8 mouse cellular contexts compared by ENCODE assay signal in genomic region chr13:31956584-31956983, GRCm38 (mm10).
DNase-seq lines count a peak whose midpoint lies in the region; ATAC-seq and TF ChIP-seq lines count a peak whose summit lies in the region.

No protein-coding gene starts in this region.

- H3K4me2 ChIP-seq in kidney, postnatal 0 days (ENCODE audit: low read length): no peak overlapping the region
- H3K4me2 ChIP-seq in forebrain, embryonic 11.5 days (ENCODE audit: low read depth, low read length, severe bottlenecking): no peak overlapping the region

- H3K9ac ChIP-seq in ES-E14 (ENCODE audit: insufficient read depth, low read depth, low read length, poor library complexity, severe bottlenecking): no peak overlapping the region
- no peak overlapping the region for H3K9ac ChIP-seq in kidney, postnatal 0 days (ENCODE audit: low read depth, low read length)
- no peak overlapping the region for H3K9ac ChIP-seq in forebrain, embryonic 11.5 days (ENCODE audit: low read length)

- H3K9me3 ChIP-seq in ES-E14 (ENCODE audit: control insufficient read depth, insufficient read depth, low read depth, low read length): no peaks in the 10 kb centered on the region
- no peaks in the 10 kb centered on the region for H3K9me3 ChIP-seq in kidney, postnatal 0 days (replicated peaks; ENCODE audit: low read length)
- H3K9me3 ChIP-seq in forebrain, embryonic 11.5 days (ENCODE audit: control insufficient read depth, low read length): no peaks in the 10 kb centered on the region

- peak; percentile 49 for DNase-seq in layer of hippocampus, adult 11-12 months (ENCODE audit: low spot score)
- DNase-seq in layer of hippocampus, postnatal 14 days (ENCODE audit: low spot score in 2 of 2): no peak
- peak; percentile 47 for DNase-seq in ES-E14 (ENCODE audit: low read depth, low spot score)
- DNase-seq in c-Kit-positive CD71-positive TER-119-negative erythroid progenitor cells, embryonic 14.5 days (ENCODE audit: low read depth): peak; percentile 36
- no peak for DNase-seq in kidney, postnatal 0 days (ENCODE audit: low spot score)
- no peak for DNase-seq in yolk sac, embryonic 10.5 days (ENCODE audit: low spot score)
- DNase-seq in forebrain, embryonic 11.5 days (ENCODE audit: low spot score): no peak

- H3K36me3 ChIP-seq in ES-E14 (ENCODE audit: control insufficient read depth, insufficient read depth, low read length, poor library complexity, severe bottlenecking): no peaks in the 10 kb centered on the region
- no peaks in the 10 kb centered on the region for H3K36me3 ChIP-seq in kidney, postnatal 0 days (ENCODE audit: insufficient read depth, low read length)
- H3K36me3 ChIP-seq in forebrain, embryonic 11.5 days (ENCODE audit: control insufficient read depth, insufficient read depth, low read length): no peaks in the 10 kb centered on the region

- H3K4me1 ChIP-seq in ES-E14 (ENCODE audit: control insufficient read depth in 2 of 2, insufficient read depth in 2 of 2, low read length in 2 of 2, poor library complexity in 1 of 2): peaks cover 0 to 2% of the 10 kb centered on the region in 2 experiments; a peak in 1 of 4 replicates
- H3K4me1 ChIP-seq in kidney, postnatal 0 days (replicated peaks; ENCODE audit: insufficient read depth, low read length): 0 out of 2 replicates have a peak, but pooled peaks cover 3% of the 10 kb centered on the region
- no peaks in the 10 kb centered on the region for H3K4me1 ChIP-seq in forebrain, embryonic 11.5 days (replicated peaks; ENCODE audit: control insufficient read depth, insufficient read depth, low read length)

- WGBS in kidney, postnatal 0 days: 86% methylated on average over 6 of the region's 6 CpGs
- 81% methylated on average over 6 of the region's 6 CpGs for WGBS in forebrain, embryonic 11.5 days

- in situ Hi-C loops in ES-E14 (cut with MboI; ENCODE audit: low sequenced_read_pairs in 2 of 2, unreplicated experiment in 2 of 2): no loop called here

- H3K27me3 ChIP-seq in kidney, postnatal 0 days (ENCODE audit: insufficient read depth, low read length): no peaks in the 10 kb centered on the region
- H3K27me3 ChIP-seq in forebrain, embryonic 11.5 days (ENCODE audit: control insufficient read depth, insufficient read depth, low read length): no peaks in the 10 kb centered on the region

- peak; percentile 65 for TF ChIP-seq CTCF in kidney, postnatal 0 days (IDR thresholded peaks at IDR 0.05; ENCODE audit: low read depth)

- no peak overlapping the region for H3K27ac ChIP-seq in ES-E14 (ENCODE audit: insufficient read depth, low read depth, low read length, poor library complexity, severe bottlenecking)
- H3K27ac ChIP-seq in kidney, postnatal 0 days: no peak overlapping the region
- no peak overlapping the region for H3K27ac ChIP-seq in forebrain, embryonic 11.5 days (ENCODE audit: low read depth, low read length)

- H3K4me3 ChIP-seq in ES-E14 (ENCODE audit: insufficient read depth in 1 of 2, low read depth in 1 of 2, low read length in 2 of 2, poor library complexity in 1 of 2, severe bottlenecking in 1 of 2): no peak overlapping the region
- H3K4me3 ChIP-seq in kidney, postnatal 0 days (replicated peaks; ENCODE audit: low read depth, low read length): no peak overlapping the region
- H3K4me3 ChIP-seq in forebrain, embryonic 11.5 days (ENCODE audit: low read depth, low read length): no peak overlapping the region

- ATAC-seq in kidney, postnatal 0 days (replicated peaks; ENCODE audit: low FRiP score, low read depth): no peak
- ATAC-seq in megakaryocyte progenitor cell, adult 5-6 weeks (replicated peaks; ENCODE audit: poor library complexity): peak; percentile 94
- no peak for ATAC-seq in forebrain, embryonic 11.5 days (replicated peaks; ENCODE audit: low FRiP score)

TF ChIP-seq in ES-E14, 5 proteins besides CTCF, POLR2A, EP300 and RAD21:
- TF ChIP-seq ZC3H11A (IDR thresholded peaks at IDR 0.05; ENCODE audit: borderline replicate concordance, low read depth, low read length) (peak; percentile 17; the same call in 1 of the 2 replicates), ZNF384 (IDR thresholded peaks at IDR 0.05; ENCODE audit: low read depth, low read length) (no peak), MAFK (IDR thresholded peaks at IDR 0.05; ENCODE audit: insufficient read depth, low read depth, low read length) (no peak)

Comparison
In these comparisons a context has a peak if more than half of its experiments do, and no peak if none do; other contexts are left out.
1. DNase-seq: peak in layer of hippocampus, adult 11-12 months (single experiment), ES-E14 (single experiment) and c-Kit-positive CD71-positive TER-119-negative erythroid progenitor cells, embryonic 14.5 days (single experiment); none in layer of hippocampus, postnatal 14 days (0 of 2), kidney, postnatal 0 days (single experiment), yolk sac, embryonic 10.5 days (single experiment) and forebrain, embryonic 11.5 days (single experiment).